Mouse (Mus musculus) embryonic facial prominence, embryonic 15.5 days (tissue): Measurements from ENCODE around the gene Ckm. TPM values are rescaled to one million over a fixed set of nuclear protein-coding genes. Genes with fewer than 3 reads are reported as not detected.

ENCODE experiments used
- ATAC-seq: fragments of 200-750 bp; cut with Nextera tagmentation; 2 replicates; pipeline ENCODE4 v1.8.0; 2017; ENCODE audit warnings: low read depth, moderate TSS enrichment; ENCODE audit not compliant: insufficient number of reproducible peaks, low FRiP score, low TSS enrichment
- H3K27ac ChIP-seq: fragments of 300-500 bp; sonication (generic); replicated peaks from 2 replicates; pipeline ENCODE4 v1.5.1; 2015; ENCODE audit warnings: mild to moderate bottlenecking, inconsistent platforms
- H3K27me3 ChIP-seq: fragments of 300-500 bp; sonication (generic); 2 replicates; pipeline ENCODE4 v1.6.1; 2015; ENCODE audit warnings: inconsistent platforms
- H3K36me3 ChIP-seq: fragments of 300-500 bp; sonication (generic); 2 replicates; pipeline ENCODE4 v1.6.1; 2015; ENCODE audit warnings: mild to moderate bottlenecking, inconsistent platforms
- H3K4me1 ChIP-seq: fragments of 300-500 bp; sonication (generic); 2 replicates; pipeline ENCODE4 v1.6.1; 2015; ENCODE audit warnings: inconsistent platforms
- H3K4me2 ChIP-seq: fragments of 300-500 bp; sonication (generic); replicated peaks from 2 replicates; pipeline ENCODE4 v1.6.1; 2015; ENCODE audit warnings: mild to moderate bottlenecking, inconsistent platforms
- H3K4me3 ChIP-seq: fragments of 300-500 bp; sonication (generic); replicated peaks from 2 replicates; pipeline ENCODE4 v1.5.1; 2015; ENCODE audit warnings: mild to moderate bottlenecking, inconsistent platforms
- H3K9ac ChIP-seq: fragments of 300-500 bp; sonication (generic); 2 replicates; pipeline ENCODE4 v1.6.1; 2015; ENCODE audit warnings: inconsistent platforms
- H3K9me3 ChIP-seq: fragments of 300-500 bp; sonication (generic); replicated peaks from 2 replicates; pipeline ENCODE4 v1.6.1; 2016; ENCODE audit warnings: inconsistent platforms
- WGBS: fragments of 180-500 bp; shearing (Covaris S2); methylation state at CpG from one replicate; pipeline ENCODE4 v1.1.7; 2015; 5-methylcytosine and 5-hydroxymethylcytosine counted together
- polyA plus RNA-seq: library from polyadenylated mRNA; unstranded; fragments of >200 nt; fragmentation: Nextera tagmentation; extraction: Ambion mirVana; gene quantifications from 2 replicates; pipeline ENCODE4 v1.2.1, GENCODE M21; 2015

Ckm gene
- polyA plus RNA-seq, 1 experiment from 2014 or later: 118 TPM

- H3K36me3 ChIP-seq: peaks cover 95% of the 10 kb centered on the region
- peaks cover 2% of the 10 kb centered on the region for H3K4me1 ChIP-seq
- H3K9me3 ChIP-seq: no peaks in the 10 kb centered on the region
- no peak overlapping the region for H3K9ac ChIP-seq
- H3K4me2 ChIP-seq: no peak overlapping the region
- H3K27me3 ChIP-seq: no peaks in the 10 kb centered on the region
- no peak overlapping the region for H3K4me3 ChIP-seq
- ATAC-seq: no peak
- H3K27ac ChIP-seq: peak overlapping the region; percentile 28; the same call in 1 of the 2 replicates
- WGBS: 67% methylated on average over 10 of the region's 10 CpGs
These were observed 15.7 kb upstream of the Ckm start for GRCm38 (mm10) chr7:19388699-19389413.

GRCm38 (mm10) chr7:19394484-19394883 is 10.1 kb upstream of the Ckm start:
- WGBS: 86% methylated on average over 8 of the region's 8 CpGs
- H3K4me3 ChIP-seq: no peak overlapping the region
- H3K27me3 ChIP-seq: no peaks in the 10 kb centered on the region
- H3K9me3 ChIP-seq: no peaks in the 10 kb centered on the region
- H3K4me1 ChIP-seq: peaks cover 4% of the 10 kb centered on the region; the same call in 1 of the 2 replicates
- H3K36me3 ChIP-seq: peaks cover 61% of the 10 kb centered on the region
- H3K9ac ChIP-seq: no peak overlapping the region
- no peak overlapping the region for H3K4me2 ChIP-seq
- no peak overlapping the region for H3K27ac ChIP-seq
- ATAC-seq: no peak

- Histone ChIP-seq H3K4me2 (peak overlapping the region; percentile 47), H3K4me3 (peak overlapping the region; percentile 36), H3K27me3 (peaks cover 25% of the 10 kb centered on the region), H3K36me3 (peaks cover 10% of the 10 kb centered on the region), H3K4me1 (peaks cover 22% of the 10 kb centered on the region), H3K27ac (peak overlapping the region; percentile 69), H3K9ac (peak overlapping the region; percentile 12; the same call in 1 of the 2 replicates), H3K9me3 (no peaks in the 10 kb centered on the region)
- 2% methylated on average over 26 of the region's 27 CpGs for WGBS
- ATAC-seq: peak; percentile 66
These were observed 4.9 kb upstream of the Ckm start for GRCm38 (mm10) chr7:19399496-19400280.

GRCm38 (mm10) chr7:19400946-19401345 is 3.6 kb upstream of the Ckm start:
- Histone ChIP-seq H3K27me3 (peaks cover 31% of the 10 kb centered on the region), H3K9me3 (no peaks in the 10 kb centered on the region), H3K4me3 (no peak overlapping the region), H3K4me2 (no peak overlapping the region), H3K36me3 (no peaks in the 10 kb centered on the region), H3K27ac (no peak overlapping the region), H3K4me1 (peaks cover 24% of the 10 kb centered on the region), H3K9ac (no peak overlapping the region)
- no peak for ATAC-seq
- 80% methylated on average over 4 of the region's 4 CpGs for WGBS

GRCm38 (mm10) chr7:19402535-19403112 is 2.0 kb upstream of the Ckm start:
- no peaks in the 10 kb centered on the region for H3K36me3 ChIP-seq
- H3K4me2 ChIP-seq: no peak overlapping the region
- H3K27ac ChIP-seq: no peak overlapping the region
- WGBS: 83% methylated on average over 9 of the region's 9 CpGs
- ATAC-seq: no peak
- H3K9me3 ChIP-seq: no peaks in the 10 kb centered on the region
- H3K4me3 ChIP-seq: no peak overlapping the region
- H3K27me3 ChIP-seq: peaks cover 31% of the 10 kb centered on the region
- peaks cover 24% of the 10 kb centered on the region for H3K4me1 ChIP-seq
- H3K9ac ChIP-seq: no peak overlapping the region

GRCm38 (mm10) chr7:19403731-19404296 is 762 bp upstream of the Ckm start, which contains the start of gene Klc3:
Klc3 (minus strand) TSS chr7:19404104.
- peaks cover 24% of the 10 kb centered on the region for H3K4me1 ChIP-seq
- H3K27ac ChIP-seq: no peak within 1 kb of the TSS
- H3K9ac ChIP-seq: peak within 1 kb of the TSS; percentile 26
- peaks cover 31% of the 10 kb centered on the region for H3K27me3 ChIP-seq
- 1% methylated on average over 62 of the region's 62 CpGs for WGBS
- H3K36me3 ChIP-seq: no peaks in the 10 kb centered on the region
- H3K4me3 ChIP-seq: peak within 1 kb of the TSS; percentile 53
- no peaks in the 10 kb centered on the region for H3K9me3 ChIP-seq
- ATAC-seq: peak; percentile 59
- peak within 1 kb of the TSS; percentile 90 for H3K4me2 ChIP-seq

- 3% methylated on average over 19 of the region's 19 CpGs for WGBS
- no peak for ATAC-seq
- Histone ChIP-seq H3K27me3 (peaks cover 31% of the 10 kb centered on the region), H3K4me3 (no peak overlapping the region), H3K9me3 (no peaks in the 10 kb centered on the region), H3K4me1 (peaks cover 14% of the 10 kb centered on the region), H3K36me3 (no peaks in the 10 kb centered on the region), H3K9ac (no peak overlapping the region), H3K4me2 (peak overlapping the region; percentile 28; the same call in 1 of the 2 replicates), H3K27ac (no peak overlapping the region)
These were observed 841 bp downstream of the Ckm start for GRCm38 (mm10) chr7:19405417-19405816.

GRCm38 (mm10) chr7:19409753-19410152 is 5.2 kb downstream of the Ckm start:
- H3K9ac ChIP-seq: no peak overlapping the region
- H3K4me1 ChIP-seq: 0 out of 2 replicates have a peak, but pooled peaks cover 5% of the 10 kb centered on the region
- H3K4me3 ChIP-seq: no peak overlapping the region
- H3K9me3 ChIP-seq: no peaks in the 10 kb centered on the region
- peaks cover 6% of the 10 kb centered on the region for H3K27me3 ChIP-seq
- 29% methylated on average over 6 of the region's 6 CpGs for WGBS
- no peak overlapping the region for H3K4me2 ChIP-seq
- no peaks in the 10 kb centered on the region for H3K36me3 ChIP-seq
- peak overlapping the region; percentile 28; the same call in 1 of the 2 replicates for H3K27ac ChIP-seq
- peak; percentile 60; the same call in 1 of the 2 replicates for ATAC-seq

GRCm38 (mm10) chr7:19410766-19411344 is 6.3 kb downstream of the Ckm start:
- no peak overlapping the region for H3K9ac ChIP-seq
- H3K27ac ChIP-seq: peak overlapping the region; percentile 28; the same call in 1 of the 2 replicates
- no peak overlapping the region for H3K4me2 ChIP-seq
- H3K4me3 ChIP-seq: no peak overlapping the region
- no peaks in the 10 kb centered on the region for H3K27me3 ChIP-seq
- H3K36me3 ChIP-seq: no peaks in the 10 kb centered on the region
- ATAC-seq: peak; percentile 35; the same call in 1 of the 2 replicates
- H3K9me3 ChIP-seq: no peaks in the 10 kb centered on the region
- 66% methylated on average over 11 of the region's 11 CpGs for WGBS
- H3K4me1 ChIP-seq: 0 out of 2 replicates have a peak, but pooled peaks cover 3% of the 10 kb centered on the region

GRCm38 (mm10) chr7:19411783-19412182 is 7.2 kb downstream of the Ckm start:
- no peak for ATAC-seq
- Histone ChIP-seq H3K4me3 (no peak overlapping the region), H3K9ac (no peak overlapping the region), H3K27ac (no peak overlapping the region), H3K36me3 (no peaks in the 10 kb centered on the region), H3K4me1 (0 out of 2 replicates have a peak, but pooled peaks cover 3% of the 10 kb centered on the region), H3K27me3 (0 out of 2 replicates have a peak, but pooled peaks cover 2% of the 10 kb centered on the region), H3K9me3 (no peaks in the 10 kb centered on the region), H3K4me2 (no peak overlapping the region)
- WGBS: 64% methylated on average over 5 of the region's 5 CpGs
